Mouse (Mus musculus) limb, embryonic 11.5 days (tissue): ENCODE data around the gene Arhgef38. TPM values are rescaled to one million over a fixed set of nuclear protein-coding genes. Genes with fewer than 3 reads are reported as not detected.

Experiments
- ATAC-seq: fragments of 200-750 bp; cut with Nextera tagmentation; 2 replicates; pipeline ENCODE4 v1.8.0; 2017; ENCODE audit warnings: low read depth; ENCODE audit not compliant: insufficient number of reproducible peaks, low FRiP score, low TSS enrichment
- DNase-seq: peaks from one replicate; pipeline ENCODE4 v3.0.0-alpha.2; 2015; ENCODE audit warnings: low spot score
- H3K27ac ChIP-seq: fragments of 300-500 bp; sonication (generic); replicated peaks from 2 replicates; pipeline ENCODE4 v1.5.1; 2014; ENCODE audit warnings: low read depth, mild to moderate bottlenecking, low read length
- H3K27me3 ChIP-seq: fragments of 300-500 bp; sonication (generic); 2 replicates; pipeline ENCODE4 v1.6.1; 2014; ENCODE audit warnings: mild to moderate bottlenecking, low read length, mixed read lengths; ENCODE audit not compliant: control insufficient read depth, insufficient read depth
- H3K36me3 ChIP-seq: fragments of 300-500 bp; sonication (generic); 2 replicates; pipeline ENCODE4 v1.6.1; 2014; ENCODE audit warnings: mild to moderate bottlenecking, low read length, moderate library complexity, mixed read lengths; ENCODE audit not compliant: control insufficient read depth, insufficient read depth
- H3K4me1 ChIP-seq: fragments of 300-500 bp; sonication (generic); 2 replicates; pipeline ENCODE4 v1.6.1; 2014; ENCODE audit warnings: low read length, mixed read lengths; ENCODE audit not compliant: control insufficient read depth, insufficient read depth
- H3K4me2 ChIP-seq: fragments of 300-500 bp; sonication (generic); 2 replicates; pipeline ENCODE4 v1.6.1; 2014; ENCODE audit warnings: low read depth, mild to moderate bottlenecking, moderate library complexity; ENCODE audit not compliant: severe bottlenecking
- H3K4me3 ChIP-seq: fragments of 300-500 bp; sonication (generic); 2 replicates; pipeline ENCODE4 v1.5.1; 2014; ENCODE audit warnings: low read depth, low read length
- H3K9ac ChIP-seq: fragments of 300-500 bp; sonication (generic); 2 replicates; pipeline ENCODE4 v1.6.1; 2014; ENCODE audit warnings: mild to moderate bottlenecking, low read length
- H3K9me3 ChIP-seq: fragments of 300-500 bp; sonication (generic); 2 replicates; pipeline ENCODE4 v1.6.1; 2016; ENCODE audit warnings: low read length; ENCODE audit not compliant: control insufficient read depth
- WGBS: fragments of 180-500 bp; shearing (Covaris S2); extraction: QIAGEN DNeasy Blood & Tissue Kit; methylation state at CpG from one replicate; pipeline ENCODE4 v1.1.7; 2014; 5-methylcytosine and 5-hydroxymethylcytosine counted together
- polyA plus RNA-seq: library from polyadenylated mRNA; unstranded; fragments of >200 nt; fragmentation: Nextera tagmentation; extraction: Ambion mirVana; gene quantifications from 2 replicates; pipeline ENCODE4 v1.2.1, GENCODE M21; 2014

Arhgef38 gene
- polyA plus RNA-seq, 1 experiment from 2014 or later = not detected

GRCm38 (mm10) chr3:133187524-133187923 lies 47.2 kb downstream of the Arhgef38 start:
- Histone ChIP-seq H3K9ac (no peak overlapping the region), H3K36me3 (no peaks in the 10 kb centered on the region), H3K27me3 (no peaks in the 10 kb centered on the region), H3K4me1 (no peaks in the 10 kb centered on the region), H3K27ac (no peak overlapping the region), H3K9me3 (no peaks in the 10 kb centered on the region), H3K4me3 (no peak overlapping the region), H3K4me2 (no peak overlapping the region)
- ATAC-seq (no peak), DNase-seq (no peak)
- WGBS = 93% methylated on average over 3 of the region's 3 CpGs

- Histone ChIP-seq H3K4me2 (no peak overlapping the region), H3K4me1 (no peaks in the 10 kb centered on the region), H3K4me3 (no peak overlapping the region), H3K9ac (no peak overlapping the region), H3K27ac (no peak overlapping the region), H3K9me3 (no peaks in the 10 kb centered on the region), H3K36me3 (no peaks in the 10 kb centered on the region), H3K27me3 (no peaks in the 10 kb centered on the region)
- DNase-seq = no peak
- ATAC-seq = no peak
- 76% methylated on average over 12 of the region's 12 CpGs for WGBS
Measured at GRCm38 (mm10) chr3:133176033-133176750, 58.6 kb downstream of the Arhgef38 start.

- ATAC-seq = no peak
- Histone ChIP-seq H3K9me3 (no peaks in the 10 kb centered on the region), H3K27me3 (no peaks in the 10 kb centered on the region), H3K4me2 (no peak overlapping the region), H3K27ac (no peak overlapping the region), H3K9ac (no peak overlapping the region), H3K36me3 (no peaks in the 10 kb centered on the region), H3K4me1 (no peaks in the 10 kb centered on the region), H3K4me3 (no peak overlapping the region)
- 90% methylated on average over 4 of the region's 4 CpGs for WGBS
- DNase-seq = no peak
Measured at GRCm38 (mm10) chr3:133172291-133172690, 62.5 kb downstream of the Arhgef38 start.

- no peak overlapping the region for H3K4me2 ChIP-seq
- DNase-seq = no peak
Measured at GRCm38 (mm10) chr3:133169737-133170136, 65.0 kb downstream of the Arhgef38 start.

GRCm38 (mm10) chr3:133167550-133167949 lies 67.2 kb downstream of the Arhgef38 start:
- H3K9ac ChIP-seq = no peak overlapping the region
- WGBS = 81% methylated on average over 6 of the region's 6 CpGs
- H3K9me3 ChIP-seq = no peaks in the 10 kb centered on the region
- no peaks in the 10 kb centered on the region for H3K4me1 ChIP-seq
- DNase-seq (no peak), ATAC-seq (no peak)
- H3K27ac ChIP-seq = no peak overlapping the region
- no peak overlapping the region for H3K4me2 ChIP-seq
- no peaks in the 10 kb centered on the region for H3K27me3 ChIP-seq
- H3K4me3 ChIP-seq = no peak overlapping the region
- H3K36me3 ChIP-seq = no peaks in the 10 kb centered on the region

More at GRCm38 (mm10) chr3:133169737-133170136, 65.0 kb downstream of the Arhgef38 start:
- Histone ChIP-seq H3K4me1 (no peaks in the 10 kb centered on the region), H3K27me3 (no peaks in the 10 kb centered on the region), H3K36me3 (no peaks in the 10 kb centered on the region), H3K27ac (no peak overlapping the region), H3K9me3 (no peaks in the 10 kb centered on the region), H3K9ac (no peak overlapping the region), H3K4me3 (no peak overlapping the region)
- no peak for ATAC-seq
- WGBS = 90% methylated on average over 7 of the region's 7 CpGs

DNA sequence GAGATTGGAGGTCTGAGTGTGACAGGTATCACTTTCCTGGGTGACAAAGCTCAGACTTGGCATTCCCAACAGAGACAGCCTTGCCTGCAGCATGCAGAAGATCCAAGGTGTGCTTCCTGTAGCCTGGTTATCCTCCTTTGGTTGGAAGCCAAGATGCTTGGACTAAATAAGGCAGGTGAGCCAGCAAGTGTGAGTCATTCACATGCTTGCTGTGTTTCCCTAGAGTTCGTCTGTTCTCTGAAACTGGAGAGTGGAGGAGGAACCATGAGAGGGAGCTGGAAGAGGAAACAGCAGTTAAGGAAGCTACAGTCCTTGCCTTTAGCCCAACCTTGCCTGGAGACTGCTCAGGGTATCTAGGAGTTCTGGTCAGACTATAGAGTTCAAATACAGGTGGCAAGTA lies 69.6 kb downstream of the Arhgef38 start:
- Histone ChIP-seq H3K9me3 (no peaks in the 10 kb centered on the region), H3K36me3 (no peaks in the 10 kb centered on the region), H3K27ac (no peak overlapping the region), H3K27me3 (no peaks in the 10 kb centered on the region), H3K4me1 (no peaks in the 10 kb centered on the region), H3K4me3 (no peak overlapping the region), H3K4me2 (no peak overlapping the region), H3K9ac (no peak overlapping the region)
- ATAC-seq (no peak), DNase-seq (no peak)
- WGBS = 39% methylated on average over 1 of the region's 1 CpGs

DNA sequence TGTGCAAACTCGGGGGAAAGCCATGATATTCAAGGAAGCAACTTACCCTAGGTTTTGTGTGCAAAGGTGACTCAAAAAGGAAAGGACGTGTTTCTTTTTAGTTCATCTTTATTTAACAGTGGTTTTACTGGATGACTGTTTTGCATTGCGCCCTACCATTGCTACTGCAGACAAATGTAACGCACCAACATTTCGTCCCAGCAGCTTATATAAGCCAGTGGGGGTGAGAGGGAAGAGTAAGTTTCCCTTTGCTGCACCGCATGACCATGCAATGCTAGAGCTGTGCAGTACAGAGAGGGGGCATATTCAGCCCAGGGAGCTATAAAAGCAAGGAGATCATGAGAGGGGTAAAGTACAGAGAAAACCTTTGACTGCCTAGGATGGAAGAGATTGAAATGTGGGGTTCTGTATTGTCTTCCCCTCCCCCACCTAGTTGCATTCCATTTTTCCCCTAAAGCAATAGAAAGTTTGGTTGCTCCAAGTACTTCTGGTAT lies 70.8 kb downstream of the Arhgef38 start:
- ATAC-seq (no peak), DNase-seq (no peak)
- no peaks in the 10 kb centered on the region for H3K4me1 ChIP-seq
- H3K4me2 ChIP-seq = no peak overlapping the region
- H3K9ac ChIP-seq = no peak overlapping the region
- no peaks in the 10 kb centered on the region for H3K27me3 ChIP-seq
- 89% methylated on average over 6 of the region's 6 CpGs for WGBS
- H3K36me3 ChIP-seq = no peaks in the 10 kb centered on the region
- H3K9me3 ChIP-seq = no peaks in the 10 kb centered on the region
- no peak overlapping the region for H3K27ac ChIP-seq
- H3K4me3 ChIP-seq = no peak overlapping the region

- DNase-seq = no peak
- 83% methylated on average over 7 of the region's 7 CpGs for WGBS
Measured at GRCm38 (mm10) chr3:133163174-133163573, 71.6 kb downstream of the Arhgef38 start.

DNA sequence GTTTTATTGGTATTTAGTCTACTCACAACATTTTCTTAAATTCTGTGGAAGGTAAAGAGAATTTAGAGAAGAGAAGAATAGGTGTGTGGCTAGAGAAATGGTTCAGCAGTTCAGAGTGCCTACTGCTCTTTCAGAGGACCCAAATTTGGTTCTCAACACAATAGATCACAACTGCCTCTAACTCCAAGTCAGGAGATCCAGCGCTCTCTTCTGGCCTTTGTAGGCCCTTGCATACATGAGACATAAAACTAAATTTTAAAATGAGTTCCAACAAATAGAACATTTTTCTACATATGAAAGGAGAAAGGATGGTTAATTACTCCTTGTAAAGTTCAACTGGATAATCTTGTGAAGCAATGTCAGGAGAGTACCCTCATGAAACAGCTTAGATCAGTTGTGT lies 73.3 kb downstream of the Arhgef38 start:
- DNase-seq (no peak), ATAC-seq (no peak)
- Histone ChIP-seq H3K27ac (no peak overlapping the region), H3K36me3 (no peaks in the 10 kb centered on the region), H3K4me1 (no peaks in the 10 kb centered on the region), H3K9ac (no peak overlapping the region), H3K27me3 (no peaks in the 10 kb centered on the region), H3K4me3 (no peak overlapping the region), H3K4me2 (no peak overlapping the region), H3K9me3 (no peaks in the 10 kb centered on the region)
- 86% methylated on average over 1 of the region's 1 CpGs for WGBS

More at GRCm38 (mm10) chr3:133163174-133163573, 71.6 kb downstream of the Arhgef38 start:
- no peak overlapping the region for H3K27ac ChIP-seq
- H3K4me1 ChIP-seq = no peaks in the 10 kb centered on the region
- H3K27me3 ChIP-seq = no peaks in the 10 kb centered on the region
- H3K36me3 ChIP-seq = no peaks in the 10 kb centered on the region
- no peak overlapping the region for H3K9ac ChIP-seq
- no peaks in the 10 kb centered on the region for H3K9me3 ChIP-seq
- ATAC-seq = no peak
- no peak overlapping the region for H3K4me2 ChIP-seq
- no peak overlapping the region for H3K4me3 ChIP-seq
